ENCODE assay signal across 8 mouse cellular contexts in genomic region chrX:37110193-37110880, GRCm38 (mm10). TPM values are rescaled to one million over a fixed set of nuclear protein-coding genes. Genes with fewer than 3 reads are reported as not detected.
DNase-seq lines count a peak whose midpoint lies in the region; ATAC-seq lines count a peak whose summit lies in the region.

Gene Upf3b (minus strand): TSS chrX:37110322.

- H3K9me3 ChIP-seq in hindbrain, embryonic 12.5 days (replicated peaks), result no peaks in the 10 kb centered on the region

- H3K27me3 ChIP-seq in hindbrain, embryonic 12.5 days, result peaks cover 3% of the 10 kb centered on the region

- WGBS in hindbrain, embryonic 12.5 days, result 17% methylated on average over 30 of the region's 30 CpGs

- peak within 1 kb of the TSS; percentile 53 for H3K9ac ChIP-seq in hindbrain, embryonic 12.5 days

- no peaks in the 10 kb centered on the region for H3K36me3 ChIP-seq in hindbrain, embryonic 12.5 days

- H3K4me3 ChIP-seq in hindbrain, embryonic 12.5 days, result peak within 1 kb of the TSS; percentile 45

- H3K4me2 ChIP-seq in hindbrain, embryonic 12.5 days (replicated peaks), result peak within 1 kb of the TSS; percentile 56

- DNase-seq in NIH3T3 (ENCODE audit: low read depth), result peak; percentile 96
- DNase-seq in cerebellum, postnatal 10 days, result peak; percentile 92 to 95
- DNase-seq in frontal cortex, postnatal 10 days (ENCODE audit: low spot score in 2 of 2), result peak; percentile 89 to 92
- peak; percentile 80 to 94 for DNase-seq in layer of hippocampus, postnatal 14 days (ENCODE audit: low spot score in 2 of 2)
- DNase-seq in lung, postnatal 14 days, result peak; percentile 90
- peak; percentile 90 for DNase-seq in retina, adult 2 months (ENCODE audit: low read depth, low spot score)
- peak; percentile 86 to 94 for DNase-seq in thymus, postnatal 36 days

- ATAC-seq in hindbrain, embryonic 12.5 days (ENCODE audit: low FRiP score), result peak; percentile 98

- no peaks in the 10 kb centered on the region for H3K4me1 ChIP-seq in hindbrain, embryonic 12.5 days

- H3K27ac ChIP-seq in hindbrain, embryonic 12.5 days, result peak within 1 kb of the TSS; percentile 83

RNA-seq across cellular contexts. Expression of gene Upf3b, which starts in this region (rescaled TPM):
- polyA plus RNA-seq in hindbrain, embryonic 12.5 days (2016; fragmentation: Nextera tagmentation; extraction: Ambion mirVana), result 24.3 and 25.7 TPM in 2 replicates
- 10 to 100 TPM; 19.1 to 19.3 TPM for total RNA-seq in layer of hippocampus, postnatal 14 days (2021)

Comparison
In these comparisons a context has a peak if more than half of its experiments do, and no peak if none do; other contexts are left out.
1. Peak in every context shown above with its lines: DNase-seq, ATAC-seq, H3K4me3 ChIP-seq and H3K27ac ChIP-seq.